Comparison of ENCODE assay signal across 8 mouse cellular contexts in the genomic region with DNA sequence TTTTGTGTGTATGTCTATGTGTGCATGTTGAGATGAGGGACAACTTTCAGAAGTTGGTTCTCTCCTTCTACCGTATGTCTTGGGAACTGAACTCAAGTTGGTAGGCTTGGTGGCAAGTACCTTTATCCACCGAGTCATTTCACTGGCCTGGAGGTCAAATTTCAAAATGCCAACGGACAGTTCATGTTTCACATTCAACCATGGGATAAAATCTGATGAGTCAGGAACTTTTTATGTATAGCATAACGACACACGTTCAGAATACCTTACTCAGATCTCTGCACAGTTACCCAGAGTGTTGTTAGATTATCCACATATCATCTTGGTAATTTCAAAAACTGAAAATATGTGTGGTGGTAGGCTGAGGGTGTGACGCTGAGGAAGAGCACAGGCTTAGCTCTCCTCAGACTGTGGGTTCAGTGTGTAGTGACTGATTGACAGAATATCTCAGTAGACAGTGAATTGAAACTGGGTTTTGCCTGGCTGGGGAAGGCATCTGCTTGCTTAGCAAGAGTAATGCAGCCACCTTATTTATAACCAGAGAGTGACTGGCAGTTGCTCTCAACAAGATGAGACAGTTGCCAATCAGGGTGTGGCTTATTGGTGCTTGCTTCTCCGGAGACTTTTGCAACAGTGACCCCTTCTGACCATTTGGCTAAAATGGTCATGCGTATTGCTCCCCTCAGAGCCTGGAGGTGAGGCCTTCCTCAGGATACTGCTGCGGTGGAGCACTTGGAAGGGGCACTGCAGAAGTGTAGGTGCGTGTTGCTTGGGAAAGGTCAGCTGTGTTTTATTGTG. TPM values are rescaled to one million over a fixed set of nuclear protein-coding genes. Genes with fewer than 3 reads are reported as not detected.
DNase-seq lines count a peak whose midpoint lies in the region; ATAC-seq lines count a peak whose summit lies in the region.

No protein-coding gene starts in this region.

- 71% methylated on average over 10 of the region's 10 CpGs for WGBS in midbrain, embryonic 10.5 days
- WGBS in midbrain, embryonic 15.5 days: 70% methylated on average over 10 of the region's 10 CpGs
- 60% methylated on average over 10 of the region's 10 CpGs for WGBS in heart, embryonic 13.5 days

- H3K4me1 ChIP-seq in midbrain, embryonic 10.5 days: no peaks in the 10 kb centered on the region
- H3K4me1 ChIP-seq in midbrain, embryonic 15.5 days: no peaks in the 10 kb centered on the region
- peaks cover 7% of the 10 kb centered on the region for H3K4me1 ChIP-seq in heart, embryonic 13.5 days
- H3K4me1 ChIP-seq in megakaryocyte, embryonic 14.5 days: peaks cover 14% of the 10 kb centered on the region

- peaks cover 28% of the 10 kb centered on the region for H3K36me3 ChIP-seq in midbrain, embryonic 10.5 days
- peaks cover 20% of the 10 kb centered on the region for H3K36me3 ChIP-seq in midbrain, embryonic 15.5 days (replicated peaks)
- H3K36me3 ChIP-seq in heart, embryonic 13.5 days: peaks cover 55% of the 10 kb centered on the region
- H3K36me3 ChIP-seq in megakaryocyte, embryonic 14.5 days (replicated peaks; ENCODE audit: low read length): peaks cover 93% of the 10 kb centered on the region

- no peaks in the 10 kb centered on the region for H3K27me3 ChIP-seq in midbrain, embryonic 10.5 days (ENCODE audit: low read depth, poor library complexity, severe bottlenecking)
- no peaks in the 10 kb centered on the region for H3K27me3 ChIP-seq in midbrain, embryonic 15.5 days (replicated peaks)
- no peaks in the 10 kb centered on the region for H3K27me3 ChIP-seq in heart, embryonic 13.5 days (replicated peaks)
- no peaks in the 10 kb centered on the region for H3K27me3 ChIP-seq in megakaryocyte, embryonic 14.5 days (replicated peaks)

- no peak overlapping the region for H3K4me3 ChIP-seq in midbrain, embryonic 10.5 days
- no peak overlapping the region for H3K4me3 ChIP-seq in midbrain, embryonic 15.5 days
- no peak overlapping the region for H3K4me3 ChIP-seq in heart, embryonic 13.5 days
- peak overlapping the region; percentile 64 for H3K4me3 ChIP-seq in megakaryocyte, embryonic 14.5 days (replicated peaks)

- no peak overlapping the region for H3K4me2 ChIP-seq in midbrain, embryonic 15.5 days
- H3K4me2 ChIP-seq in heart, embryonic 13.5 days: no peak overlapping the region

- ATAC-seq in midbrain, embryonic 15.5 days (replicated peaks): no peak
- ATAC-seq in heart, embryonic 13.5 days (ENCODE audit: extremely low read depth, insufficient number of reproducible peaks, low FRiP score, low TSS enrichment): no peak

- H3K9me3 ChIP-seq in midbrain, embryonic 10.5 days (replicated peaks): no peaks in the 10 kb centered on the region
- H3K9me3 ChIP-seq in midbrain, embryonic 15.5 days: no peaks in the 10 kb centered on the region
- no peaks in the 10 kb centered on the region for H3K9me3 ChIP-seq in heart, embryonic 13.5 days
- H3K9me3 ChIP-seq in megakaryocyte, embryonic 14.5 days: no peaks in the 10 kb centered on the region

- peak; percentile 22 for DNase-seq in midbrain, embryonic 10.5 days (ENCODE audit: low spot score)
- peak; percentile 75 for DNase-seq in R1 (ENCODE audit: low read depth, low spot score)
- peak; percentile 75 to 79 for DNase-seq in cerebellum, postnatal 14 days
- DNase-seq in layer of hippocampus, adult 8-10 months (ENCODE audit: low spot score in 2 of 2): peak; percentile 39 to 48
- peak; percentile 44 for DNase-seq in thymus, postnatal 0 days (ENCODE audit: low spot score)

- H3K27ac ChIP-seq in midbrain, embryonic 10.5 days (replicated peaks): no peak overlapping the region
- H3K27ac ChIP-seq in midbrain, embryonic 15.5 days: no peak overlapping the region
- 0 out of 2 replicates have a peak overlapping the region, but pooled peaks have one; percentile 17 for H3K27ac ChIP-seq in heart, embryonic 13.5 days (replicated peaks)

- no peak overlapping the region for H3K9ac ChIP-seq in midbrain, embryonic 15.5 days
- no peak overlapping the region for H3K9ac ChIP-seq in heart, embryonic 13.5 days

RNA-seq across cellular contexts. Expression of gene Pcyt1a, which starts 27.1 kb away (rescaled TPM):
- polyA plus RNA-seq in midbrain, embryonic 10.5 days (2016; fragmentation: Nextera tagmentation; extraction: Ambion mirVana): 43.1 and 46.4 TPM in 2 replicates
- 49.8 and 55.1 TPM in 2 replicates for polyA plus RNA-seq in midbrain, embryonic 15.5 days (2015; fragmentation: Nextera tagmentation; extraction: Ambion mirVana)
- polyA plus RNA-seq in heart, embryonic 13.5 days (2015; fragmentation: Nextera tagmentation; extraction: Ambion mirVana): 35.4 and 41.5 TPM in 2 replicates
- total RNA-seq in layer of hippocampus, adult 8-10 months (2022): 10 to 100 TPM; 33.8 to 40.1 (median 35.6) TPM
- 14.2 and 47.1 TPM in 2 replicates for polyA plus RNA-seq in megakaryocyte, embryonic 14.5 days (2012; ENCODE audit: insufficient read depth, low replicate concordance)
- 14.8 and 15.8 TPM in 2 replicates for polyA plus RNA-seq in thymus, postnatal 0 days (2015; fragmentation: Nextera tagmentation; extraction: Ambion mirVana)

RNA-seq across cellular contexts. Expression of gene Slc51a, which starts 29.9 kb away (rescaled TPM):
- 0.16 and 0.35 TPM in 2 replicates for polyA plus RNA-seq in midbrain, embryonic 10.5 days (2016; fragmentation: Nextera tagmentation; extraction: Ambion mirVana)
- 0.20 and 0.50 TPM in 2 replicates for polyA plus RNA-seq in midbrain, embryonic 15.5 days (2015; fragmentation: Nextera tagmentation; extraction: Ambion mirVana)
- polyA plus RNA-seq in heart, embryonic 13.5 days (2015; fragmentation: Nextera tagmentation; extraction: Ambion mirVana): 1.6 and 2.0 TPM in 2 replicates
- total RNA-seq in layer of hippocampus, adult 8-10 months (2022): not detected
- polyA plus RNA-seq in megakaryocyte, embryonic 14.5 days (2012; ENCODE audit: insufficient read depth, low replicate concordance): not detected in 2 replicates
- 0.90 and 0.91 TPM in 2 replicates for polyA plus RNA-seq in thymus, postnatal 0 days (2015; fragmentation: Nextera tagmentation; extraction: Ambion mirVana)

RNA-seq across cellular contexts. Expression of gene Zdhhc19, which starts 38.3 kb away (rescaled TPM):
- not detected in 2 replicates for polyA plus RNA-seq in midbrain, embryonic 10.5 days (2016; fragmentation: Nextera tagmentation; extraction: Ambion mirVana)
- not detected in 2 replicates for polyA plus RNA-seq in midbrain, embryonic 15.5 days (2015; fragmentation: Nextera tagmentation; extraction: Ambion mirVana)
- polyA plus RNA-seq in heart, embryonic 13.5 days (2015; fragmentation: Nextera tagmentation; extraction: Ambion mirVana): not detected in 2 replicates
- total RNA-seq in layer of hippocampus, adult 8-10 months (2022): under 1 TPM in 1 of 4 experiments, not detected in 3; 0.27 TPM
- 0.20 TPM in 1 of 2 replicates, not detected in the other for polyA plus RNA-seq in megakaryocyte, embryonic 14.5 days (2012; ENCODE audit: insufficient read depth, low replicate concordance)
- polyA plus RNA-seq in thymus, postnatal 0 days (2015; fragmentation: Nextera tagmentation; extraction: Ambion mirVana): not detected in 2 replicates

RNA-seq across cellular contexts. Expression of gene Tctex1d2, which starts 38.3 kb away (rescaled TPM):
- 34.6 and 36.3 TPM in 2 replicates for polyA plus RNA-seq in midbrain, embryonic 10.5 days (2016; fragmentation: Nextera tagmentation; extraction: Ambion mirVana)
- 34.8 and 35.4 TPM in 2 replicates for polyA plus RNA-seq in midbrain, embryonic 15.5 days (2015; fragmentation: Nextera tagmentation; extraction: Ambion mirVana)
- polyA plus RNA-seq in heart, embryonic 13.5 days (2015; fragmentation: Nextera tagmentation; extraction: Ambion mirVana): 23.1 and 26.9 TPM in 2 replicates
- 10 to 100 TPM; 12.5 to 17.4 (median 16.3) TPM for total RNA-seq in layer of hippocampus, adult 8-10 months (2022)
- polyA plus RNA-seq in megakaryocyte, embryonic 14.5 days (2012; ENCODE audit: insufficient read depth, low replicate concordance): not detected in 2 replicates
- 14.1 and 15.5 TPM in 2 replicates for polyA plus RNA-seq in thymus, postnatal 0 days (2015; fragmentation: Nextera tagmentation; extraction: Ambion mirVana)

RNA-seq across cellular contexts. Expression of gene Tm4sf19, which starts 57.5 kb away (rescaled TPM):
- not detected in 2 replicates for polyA plus RNA-seq in midbrain, embryonic 10.5 days (2016; fragmentation: Nextera tagmentation; extraction: Ambion mirVana)
- polyA plus RNA-seq in midbrain, embryonic 15.5 days (2015; fragmentation: Nextera tagmentation; extraction: Ambion mirVana): not detected in 2 replicates
- 0.12 TPM in 1 of 2 replicates, not detected in the other for polyA plus RNA-seq in heart, embryonic 13.5 days (2015; fragmentation: Nextera tagmentation; extraction: Ambion mirVana)
- not detected for total RNA-seq in layer of hippocampus, adult 8-10 months (2022)
- polyA plus RNA-seq in megakaryocyte, embryonic 14.5 days (2012; ENCODE audit: insufficient read depth, low replicate concordance): 0.83 TPM in 1 of 2 replicates, not detected in the other
- not detected in 2 replicates for polyA plus RNA-seq in thymus, postnatal 0 days (2015; fragmentation: Nextera tagmentation; extraction: Ambion mirVana)

Comparison
In these comparisons a context has a peak if more than half of its experiments do, and no peak if none do; other contexts are left out.
1. DNase-seq: peak in every context shown above with its lines; median percentile 77 in cerebellum, postnatal 14 days; 75 in R1; 44 in thymus, postnatal 0 days; 44 in layer of hippocampus, adult 8-10 months; 22 in midbrain, embryonic 10.5 days.